Mouse (Mus musculus) liver, embryonic 12.5 days (tissue): ENCODE results near the gene Cd82. TPM values are rescaled to one million over a fixed set of nuclear protein-coding genes. Genes with fewer than 3 reads are reported as not detected.
A peak's percentile ranks its signal among the peaks of the same experiment; 100 is the strongest.

ENCODE experiments used
- ATAC-seq: fragments of 200-750 bp; cut with Nextera tagmentation; 2 replicates; pipeline ENCODE4 v1.8.0; 2017; ENCODE audit warnings: moderate number of reproducible peaks, mild to moderate bottlenecking, moderate library complexity
- H3K27ac ChIP-seq: fragments of 300-500 bp; sonication (generic); 2 replicates; pipeline ENCODE4 v1.5.1; 2016; ENCODE audit warnings: mild to moderate bottlenecking
- H3K27me3 ChIP-seq: fragments of 300-500 bp; sonication (generic); replicated peaks from 2 replicates; pipeline ENCODE4 v1.6.1; 2016; ENCODE audit warnings: mild to moderate bottlenecking, moderate library complexity
- H3K36me3 ChIP-seq: fragments of 300-500 bp; sonication (generic); 2 replicates; pipeline ENCODE4 v1.6.1; 2016; ENCODE audit warnings: mild to moderate bottlenecking, moderate library complexity
- H3K4me1 ChIP-seq: fragments of 300-500 bp; sonication (generic); 2 replicates; pipeline ENCODE4 v1.6.1; 2016
- H3K4me2 ChIP-seq: fragments of 300-500 bp; sonication (generic); 2 replicates; pipeline ENCODE4 v1.6.1; 2016; ENCODE audit warnings: mild to moderate bottlenecking, moderate library complexity
- H3K4me3 ChIP-seq: fragments of 300-500 bp; sonication (generic); 2 replicates; pipeline ENCODE4 v1.5.1; 2016; ENCODE audit warnings: mild to moderate bottlenecking, moderate library complexity
- H3K9ac ChIP-seq: fragments of 300-500 bp; sonication (generic); 2 replicates; pipeline ENCODE4 v1.6.1; 2016; ENCODE audit warnings: mild to moderate bottlenecking, moderate library complexity
- H3K9me3 ChIP-seq: fragments of 300-500 bp; sonication (generic); replicated peaks from 2 replicates; pipeline ENCODE4 v1.6.1; 2016; ENCODE audit warnings: mild to moderate bottlenecking, moderate library complexity
- WGBS: fragments of 180-500 bp; shearing (Covaris S2); methylation state at CpG from one replicate; pipeline ENCODE4 v1.1.7; 2016; ENCODE audit not compliant: insufficient replicate concordance; 5-methylcytosine and 5-hydroxymethylcytosine counted together
- polyA plus RNA-seq: library from polyadenylated mRNA; unstranded; fragments of >200 nt; fragmentation: Nextera tagmentation; extraction: Ambion mirVana; gene quantifications from 2 replicates; pipeline ENCODE4 v1.2.1, GENCODE M21; 2016

Cd82 gene
- polyA plus RNA-seq, 1 experiment from 2014 or later: 46.2 TPM

DNA sequence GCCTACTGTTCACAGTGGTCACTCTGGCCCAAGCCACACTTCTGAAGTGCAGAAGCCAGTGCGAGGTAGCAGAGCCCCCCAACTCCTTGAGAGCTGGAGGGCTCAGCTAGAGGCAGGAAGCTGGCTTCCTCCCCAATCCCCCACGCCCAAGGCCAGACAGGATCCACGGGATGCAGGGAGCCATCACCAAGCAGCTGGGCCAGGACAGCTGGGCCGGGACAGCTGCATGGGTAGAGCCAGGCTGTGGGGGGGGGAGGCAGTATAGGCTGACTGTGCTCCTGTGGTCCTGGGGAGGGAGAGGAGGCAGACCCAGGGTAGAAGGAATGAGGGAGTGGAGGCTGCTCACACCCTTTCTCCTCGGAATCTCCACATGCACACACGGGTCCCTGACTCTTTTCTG is 24.6 kb downstream of the Cd82 start:
- Histone ChIP-seq H3K4me3 (no peak overlapping the region), H3K36me3 (peaks cover 57% of the 10 kb centered on the region), H3K9ac (no peak overlapping the region), H3K27ac (no peak overlapping the region), H3K4me1 (peaks cover 28% of the 10 kb centered on the region), H3K9me3 (no peaks in the 10 kb centered on the region), H3K4me2 (no peak overlapping the region), H3K27me3 (no peaks in the 10 kb centered on the region)
- ATAC-seq: no peak
- 57% methylated on average over 6 of the region's 6 CpGs for WGBS

DNA sequence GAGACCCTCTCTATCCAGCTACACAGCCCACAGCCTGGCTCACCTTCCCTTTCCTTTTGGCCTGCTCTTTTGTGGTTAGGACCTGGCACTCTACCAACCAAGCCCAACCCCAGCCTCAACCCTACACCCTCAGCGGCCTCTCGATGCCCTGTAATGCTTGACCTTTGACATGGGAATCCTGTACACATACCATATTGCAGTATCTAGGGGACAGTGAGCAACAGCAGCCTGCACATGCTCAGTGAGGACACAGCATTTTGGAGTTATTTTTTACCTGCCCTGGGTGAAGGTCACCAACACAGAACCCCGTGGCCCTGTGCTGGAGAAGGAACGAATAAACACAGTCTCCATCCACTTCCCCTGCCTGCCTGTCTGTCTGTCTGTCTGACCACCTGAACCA is 27.4 kb downstream of the Cd82 start:
- no peak overlapping the region for H3K9ac ChIP-seq
- H3K36me3 ChIP-seq: peaks cover 60% of the 10 kb centered on the region
- peaks cover 31% of the 10 kb centered on the region for H3K4me1 ChIP-seq
- H3K9me3 ChIP-seq: no peaks in the 10 kb centered on the region
- WGBS: 71% methylated on average over 4 of the region's 4 CpGs
- H3K27ac ChIP-seq: no peak overlapping the region
- no peaks in the 10 kb centered on the region for H3K27me3 ChIP-seq
- no peak overlapping the region for H3K4me2 ChIP-seq
- H3K4me3 ChIP-seq: no peak overlapping the region
- ATAC-seq: peak; percentile 28

DNA sequence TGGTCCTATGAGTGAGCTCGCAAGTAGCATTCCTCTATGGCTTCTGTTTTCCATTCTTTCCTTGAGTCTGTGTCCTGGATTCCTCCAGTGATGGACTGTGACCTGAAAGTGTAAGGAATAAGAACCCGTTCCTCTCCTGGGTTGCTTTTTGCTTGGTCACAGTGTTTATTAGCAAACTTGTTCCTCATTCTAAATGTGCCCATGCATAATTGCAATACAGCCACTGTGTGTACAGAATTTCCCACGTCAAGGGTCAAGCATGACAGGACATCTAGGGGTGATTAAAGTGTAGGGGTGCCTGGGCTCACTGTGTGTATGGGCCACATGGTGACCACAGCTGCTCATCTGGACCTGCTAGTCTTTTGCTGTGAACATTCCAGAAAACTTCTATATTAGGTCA is 28.0 kb downstream of the Cd82 start:
- H3K27me3 ChIP-seq: peaks cover 3% of the 10 kb centered on the region; the same call in 1 of the 2 replicates
- no peak overlapping the region for H3K4me3 ChIP-seq
- H3K4me2 ChIP-seq: no peak overlapping the region
- WGBS: 71% methylated on average over 3 of the region's 3 CpGs
- H3K36me3 ChIP-seq: peaks cover 62% of the 10 kb centered on the region
- ATAC-seq: no peak
- no peaks in the 10 kb centered on the region for H3K9me3 ChIP-seq
- H3K27ac ChIP-seq: no peak overlapping the region
- no peak overlapping the region for H3K9ac ChIP-seq
- peaks cover 31% of the 10 kb centered on the region for H3K4me1 ChIP-seq

DNA sequence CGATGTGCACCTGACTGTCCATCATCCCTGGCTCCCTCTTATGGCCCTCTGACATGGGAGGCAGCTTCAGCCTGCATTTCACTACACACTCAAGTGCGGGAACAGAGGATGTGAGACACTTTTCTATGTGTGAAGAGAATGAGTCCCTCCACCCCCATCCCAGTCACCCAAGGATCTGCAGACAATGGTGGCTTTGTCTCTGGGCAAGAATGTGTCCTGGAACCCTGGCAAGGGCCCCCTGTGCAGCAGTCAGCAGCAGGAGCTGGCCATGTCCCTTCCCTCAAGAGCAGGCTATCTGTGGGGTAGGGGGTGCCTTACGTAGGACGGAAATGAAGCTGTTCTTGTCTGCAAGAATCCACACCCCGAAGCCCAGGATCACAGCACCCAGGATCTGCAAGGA is 29.4 kb downstream of the Cd82 start:
- no peaks in the 10 kb centered on the region for H3K9me3 ChIP-seq
- no peak overlapping the region for H3K4me2 ChIP-seq
- H3K27ac ChIP-seq: no peak overlapping the region
- WGBS: 79% methylated on average over 5 of the region's 5 CpGs
- H3K36me3 ChIP-seq: peaks cover 75% of the 10 kb centered on the region
- peaks cover 31% of the 10 kb centered on the region for H3K4me1 ChIP-seq
- no peak overlapping the region for H3K9ac ChIP-seq
- H3K27me3 ChIP-seq: peaks cover 17% of the 10 kb centered on the region
- H3K4me3 ChIP-seq: no peak overlapping the region
- no peak for ATAC-seq

DNA sequence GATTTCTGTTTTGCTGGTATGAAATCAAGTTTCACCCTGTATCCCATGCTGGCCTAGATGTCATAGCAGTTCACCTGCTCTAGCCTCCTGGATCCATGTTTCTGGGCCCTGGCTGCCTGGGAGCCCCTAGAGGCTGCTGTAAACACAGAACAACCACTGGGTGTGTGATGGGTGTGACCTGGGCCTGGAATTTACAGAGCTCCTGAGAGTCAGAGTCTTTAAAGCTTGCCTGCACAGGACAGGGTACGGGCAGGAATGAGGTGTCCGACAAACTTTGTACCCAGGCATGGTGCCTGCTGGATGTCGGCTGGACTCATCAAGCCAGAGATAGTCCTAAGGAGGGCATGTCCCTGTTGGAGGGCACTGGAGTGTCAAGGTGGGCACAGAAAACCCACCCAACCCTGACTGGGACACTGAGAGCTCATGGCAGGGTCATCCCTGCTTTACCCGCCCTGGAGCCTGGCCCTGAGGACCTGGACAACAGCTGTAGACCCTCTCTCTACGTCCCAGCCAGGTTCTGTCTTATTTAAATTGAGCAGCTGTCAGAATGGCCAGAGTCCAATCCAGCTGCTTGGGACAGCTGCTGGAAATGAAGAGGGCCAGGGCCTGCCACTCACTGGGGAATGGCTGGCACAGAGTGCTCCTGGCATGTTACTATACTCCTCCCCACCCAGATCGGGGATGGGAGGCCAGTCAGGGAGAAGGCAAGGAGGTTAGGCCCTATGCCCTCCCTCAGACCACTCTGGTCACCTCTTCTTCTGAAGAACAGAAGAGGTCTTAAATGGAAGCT is 30.1 kb downstream of the Cd82 start:
- peaks cover 24% of the 10 kb centered on the region for H3K27me3 ChIP-seq
- WGBS: 77% methylated on average over 6 of the region's 6 CpGs
- ATAC-seq: no peak

DNA sequence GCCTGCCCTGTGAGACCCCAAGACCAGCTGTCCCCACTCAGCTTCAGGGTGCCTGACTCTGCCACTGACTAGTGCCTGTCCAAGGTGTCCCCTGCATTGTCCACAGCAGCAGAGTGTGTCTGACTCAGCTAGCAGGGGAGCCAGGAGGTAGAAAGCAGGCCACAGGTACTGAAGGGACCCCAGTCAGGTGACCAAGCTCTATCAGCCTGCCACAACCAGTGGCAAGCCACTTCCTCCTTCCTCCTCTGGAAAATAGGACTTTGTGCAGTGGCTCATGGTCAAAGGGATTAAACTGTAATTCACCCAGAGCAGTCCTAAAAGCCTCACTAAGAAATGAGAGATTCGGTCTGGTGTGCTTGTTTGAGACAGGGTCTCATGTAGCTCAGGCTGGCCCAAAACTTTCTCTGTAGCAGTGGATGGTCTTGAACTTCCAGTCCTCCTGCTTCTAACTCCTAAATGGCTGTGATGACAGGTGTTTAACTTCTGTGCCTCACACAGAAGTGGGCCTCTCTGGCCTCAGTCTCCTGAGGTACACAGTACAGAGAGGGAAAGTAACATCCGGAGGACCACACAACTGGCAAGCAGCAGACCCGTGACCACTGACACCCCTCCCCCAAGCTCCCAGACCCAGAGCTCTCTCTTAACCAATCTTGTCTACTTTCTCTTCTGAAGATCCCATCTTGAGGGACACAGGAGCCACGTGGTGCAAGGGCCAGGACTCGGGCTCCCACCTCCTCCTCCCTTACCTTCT is 31.2 kb downstream of the Cd82 start:
- H3K4me3 ChIP-seq: no peak overlapping the region
- peaks cover 20% of the 10 kb centered on the region for H3K4me1 ChIP-seq
- H3K27ac ChIP-seq: no peak overlapping the region
- peaks cover 33% of the 10 kb centered on the region for H3K27me3 ChIP-seq
- 56% methylated on average over 5 of the region's 5 CpGs for WGBS
- no peak overlapping the region for H3K9ac ChIP-seq
- no peak overlapping the region for H3K4me2 ChIP-seq
- peaks cover 64% of the 10 kb centered on the region for H3K36me3 ChIP-seq
- no peaks in the 10 kb centered on the region for H3K9me3 ChIP-seq
- ATAC-seq: no peak

More for the DNA sequence above, 30.1 kb downstream of the Cd82 start:
- Histone ChIP-seq H3K9ac (no peak overlapping the region), H3K36me3 (peaks cover 72% of the 10 kb centered on the region), H3K27ac (no peak overlapping the region), H3K9me3 (no peaks in the 10 kb centered on the region), H3K4me3 (no peak overlapping the region), H3K4me2 (no peak overlapping the region), H3K4me1 (peaks cover 26% of the 10 kb centered on the region)

DNA sequence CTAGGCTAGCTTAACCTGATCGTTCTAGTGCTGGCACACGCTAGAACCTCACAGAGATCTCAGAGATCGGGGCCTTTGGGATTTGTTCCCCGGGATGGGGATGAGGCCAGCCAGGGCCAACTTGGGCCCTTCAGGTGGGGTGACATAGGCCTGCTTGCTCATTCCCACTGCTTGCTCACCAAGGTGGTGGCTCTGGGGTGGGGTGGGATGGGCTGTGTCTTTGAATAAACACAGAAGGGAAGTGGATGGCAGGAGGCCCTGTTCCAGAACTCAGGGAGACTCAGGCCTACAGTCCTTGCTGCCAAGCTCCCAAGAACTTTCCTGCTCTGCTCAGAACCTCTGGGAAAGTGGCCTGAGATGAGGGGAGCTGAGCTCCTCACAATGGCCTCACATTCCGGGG is 31.9 kb downstream of the Cd82 start:
- WGBS: 79% methylated on average over 5 of the region's 5 CpGs
- no peak overlapping the region for H3K9ac ChIP-seq
- H3K27ac ChIP-seq: no peak overlapping the region
- ATAC-seq: no peak
- no peak overlapping the region for H3K4me3 ChIP-seq
- peaks cover 36% of the 10 kb centered on the region for H3K27me3 ChIP-seq
- peaks cover 16% of the 10 kb centered on the region for H3K4me1 ChIP-seq
- H3K36me3 ChIP-seq: peaks cover 57% of the 10 kb centered on the region
- H3K4me2 ChIP-seq: no peak overlapping the region
- no peaks in the 10 kb centered on the region for H3K9me3 ChIP-seq

DNA sequence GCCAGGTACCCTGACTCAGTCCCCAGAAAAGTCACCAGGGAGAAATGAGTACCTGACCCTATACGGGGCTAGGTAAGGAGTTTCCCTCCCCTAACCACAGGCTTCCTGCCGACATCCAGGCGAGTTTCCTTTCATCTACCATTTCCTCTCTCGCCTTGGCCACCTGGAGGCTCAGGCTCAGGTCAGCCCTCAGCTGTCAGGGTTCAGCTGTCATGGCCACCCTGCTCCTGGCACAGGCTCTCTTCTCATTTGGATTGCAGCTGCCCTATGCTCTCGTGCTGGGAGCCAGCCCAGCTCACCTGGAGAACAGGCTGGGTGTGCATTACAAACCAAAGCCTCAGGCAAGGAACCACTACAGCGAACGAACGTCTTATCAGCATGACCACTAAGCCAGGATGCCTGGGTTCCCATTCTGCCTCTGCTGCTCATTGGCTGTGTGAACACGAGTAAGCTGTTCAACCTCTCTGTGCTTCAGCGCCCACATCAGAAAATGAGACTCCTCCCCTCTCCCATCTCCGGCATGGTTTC is 34.9 kb downstream of the Cd82 start:
- Histone ChIP-seq H3K4me3 (no peak overlapping the region), H3K27ac (no peak overlapping the region), H3K9ac (no peak overlapping the region), H3K4me2 (no peak overlapping the region), H3K27me3 (peaks cover 37% of the 10 kb centered on the region), H3K4me1 (peaks cover 9% of the 10 kb centered on the region; the same call in 1 of the 2 replicates), H3K36me3 (peaks cover 28% of the 10 kb centered on the region), H3K9me3 (no peaks in the 10 kb centered on the region)
- ATAC-seq: no peak
- 20% methylated on average over 11 of the region's 11 CpGs for WGBS

DNA sequence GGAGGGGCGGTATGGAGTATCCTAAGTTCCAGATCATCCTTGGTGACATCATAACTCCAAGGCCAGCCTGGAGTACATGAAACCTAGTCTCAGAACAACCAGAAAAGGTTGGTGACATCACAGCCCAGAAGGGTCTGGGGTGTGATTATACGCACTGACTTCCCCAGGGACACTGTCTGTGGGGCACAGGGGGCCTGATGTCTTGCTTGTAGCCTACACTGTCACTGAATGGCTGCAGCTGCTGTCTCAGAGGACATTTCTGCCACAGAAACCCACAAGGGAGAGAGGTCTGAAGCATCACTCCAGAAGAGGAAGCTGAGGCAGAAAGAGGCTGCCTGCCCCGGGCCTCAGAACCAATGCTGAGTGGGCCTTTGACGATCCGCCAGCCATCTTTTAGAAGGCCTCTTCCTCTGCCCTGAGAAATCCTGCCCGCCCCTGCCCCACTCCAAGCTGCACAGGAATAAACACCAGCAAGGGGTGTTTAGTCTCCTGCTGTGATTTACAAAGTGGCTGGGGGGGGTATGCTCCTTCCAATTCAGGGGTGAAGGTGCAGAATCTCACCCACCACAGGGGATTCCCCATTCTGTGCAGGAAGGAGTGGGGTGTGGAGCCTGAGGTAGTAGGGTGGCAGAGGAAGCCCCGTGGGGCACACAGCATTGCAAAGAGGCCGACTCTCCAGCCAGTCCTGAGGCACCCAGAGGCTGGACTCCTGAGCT is 35.8 kb downstream of the Cd82 start:
- Histone ChIP-seq H3K9ac (no peak overlapping the region), H3K4me2 (no peak overlapping the region), H3K4me3 (no peak overlapping the region), H3K9me3 (no peaks in the 10 kb centered on the region), H3K27ac (no peak overlapping the region), H3K36me3 (peaks cover 19% of the 10 kb centered on the region), H3K27me3 (peaks cover 37% of the 10 kb centered on the region), H3K4me1 (peaks cover 4% of the 10 kb centered on the region; the same call in 1 of the 2 replicates)
- ATAC-seq: no peak
- WGBS: 44% methylated on average over 8 of the region's 8 CpGs

DNA sequence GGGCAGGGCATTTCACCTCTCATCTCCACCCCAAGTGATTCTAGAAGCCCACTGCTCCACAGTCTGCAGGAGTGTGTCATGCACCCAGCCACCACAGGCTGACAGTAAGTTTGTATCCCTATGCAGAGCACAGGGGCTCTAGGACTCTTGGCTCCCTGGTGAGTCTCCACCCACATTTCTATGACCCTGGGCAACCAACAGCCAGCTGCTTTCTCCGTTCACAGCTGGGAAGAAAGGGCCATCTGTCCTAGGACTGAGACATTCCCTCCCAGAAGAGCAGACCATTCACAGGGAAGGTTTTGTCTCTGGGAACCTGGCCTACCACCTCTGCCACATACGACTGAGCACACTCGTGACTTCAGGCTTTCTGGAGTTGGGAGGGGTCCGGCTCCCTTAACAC is 37.1 kb downstream of the Cd82 start:
- peaks cover 21% of the 10 kb centered on the region for H3K36me3 ChIP-seq
- H3K27ac ChIP-seq: no peak overlapping the region
- ATAC-seq: no peak
- H3K4me2 ChIP-seq: no peak overlapping the region
- 55% methylated on average over 4 of the region's 4 CpGs for WGBS
- no peaks in the 10 kb centered on the region for H3K9me3 ChIP-seq
- no peak overlapping the region for H3K9ac ChIP-seq
- no peak overlapping the region for H3K4me3 ChIP-seq
- H3K4me1 ChIP-seq: 0 out of 2 replicates have a peak, but pooled peaks cover under 1% of the 10 kb centered on the region
- peaks cover 37% of the 10 kb centered on the region for H3K27me3 ChIP-seq

DNA sequence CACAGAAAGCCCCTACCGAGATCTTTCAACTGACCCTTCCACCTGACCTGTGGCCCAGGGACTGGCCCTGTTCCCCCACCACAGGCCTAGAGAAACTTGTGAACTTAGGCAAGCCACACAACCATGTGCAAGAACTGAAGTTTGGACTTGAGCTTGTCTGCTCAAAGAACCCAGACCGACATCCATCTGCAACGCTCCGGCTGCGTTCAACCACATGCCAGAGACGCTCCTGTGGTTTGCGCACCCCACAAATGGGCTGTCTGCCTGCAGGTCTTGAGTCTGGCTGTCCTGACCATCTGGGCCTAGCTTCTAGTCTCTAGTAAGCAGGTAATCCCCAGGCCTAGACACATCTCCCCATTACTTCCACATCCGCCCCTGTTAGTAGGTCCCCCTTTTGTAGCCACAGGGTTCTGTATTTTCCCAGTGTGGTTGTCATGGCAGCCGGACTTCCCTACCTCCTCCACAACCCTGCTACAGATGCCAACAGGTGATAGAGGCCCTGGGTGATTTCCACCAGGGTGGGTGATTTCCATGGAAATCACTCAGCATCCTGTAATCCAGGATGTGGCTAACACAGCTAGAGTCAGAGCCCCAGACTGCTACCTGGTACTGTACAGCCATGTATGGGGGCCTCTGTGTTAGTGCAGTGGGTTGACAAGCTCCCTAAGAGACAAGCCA is 38.5 kb downstream of the Cd82 start:
- Histone ChIP-seq H3K36me3 (peaks cover 25% of the 10 kb centered on the region), H3K9me3 (no peaks in the 10 kb centered on the region), H3K4me3 (no peak overlapping the region), H3K4me1 (no peaks in the 10 kb centered on the region), H3K27ac (no peak overlapping the region), H3K9ac (no peak overlapping the region), H3K27me3 (peaks cover 39% of the 10 kb centered on the region), H3K4me2 (no peak overlapping the region)
- ATAC-seq: no peak
- WGBS: 84% methylated on average over 9 of the region's 9 CpGs
